Mouse (Mus musculus) E14TG2a.4 (cell line): ENCODE results near the gene Cdiptos.

Experiments
- H3K27me3 ChIP-seq: 2 replicates; pipeline ENCODE4 v1.6.1; 2014; ENCODE audit warnings: low read length, control low read depth; ENCODE audit not compliant: insufficient read depth
- H3K36me3 ChIP-seq: 2 replicates; pipeline ENCODE4 v1.6.1; 2014; ENCODE audit warnings: low read length, control low read depth; ENCODE audit not compliant: insufficient read depth
- H3K4me1 ChIP-seq: replicated peaks from 2 replicates; pipeline ENCODE4 v1.6.1; 2014; ENCODE audit warnings: low read depth, low read length, control low read depth
- H3K4me3 ChIP-seq: replicated peaks from 2 replicates; pipeline ENCODE4 v1.5.1; 2014; ENCODE audit warnings: mild to moderate bottlenecking, low read length
- H3K9me3 ChIP-seq: 2 replicates; pipeline ENCODE4 v1.6.1; 2014; ENCODE audit warnings: low read length, control low read depth
- CTCF ChIP-seq: conservative IDR thresholded peaks from 2 replicates; pipeline ENCODE4 v1.5.1; 2014; ENCODE audit warnings: low read length
- NANOG ChIP-seq: IDR thresholded peaks from 2 replicates; pipeline ENCODE4 v1.6.1; 2014; ENCODE audit warnings: borderline replicate concordance, low read length, mixed read lengths
- POU5F1 ChIP-seq: IDR thresholded peaks from 2 replicates; pipeline ENCODE4 v1.6.1; 2014; ENCODE audit warnings: low read length, borderline replicate concordance

Gene Cdiptos

DNA sequence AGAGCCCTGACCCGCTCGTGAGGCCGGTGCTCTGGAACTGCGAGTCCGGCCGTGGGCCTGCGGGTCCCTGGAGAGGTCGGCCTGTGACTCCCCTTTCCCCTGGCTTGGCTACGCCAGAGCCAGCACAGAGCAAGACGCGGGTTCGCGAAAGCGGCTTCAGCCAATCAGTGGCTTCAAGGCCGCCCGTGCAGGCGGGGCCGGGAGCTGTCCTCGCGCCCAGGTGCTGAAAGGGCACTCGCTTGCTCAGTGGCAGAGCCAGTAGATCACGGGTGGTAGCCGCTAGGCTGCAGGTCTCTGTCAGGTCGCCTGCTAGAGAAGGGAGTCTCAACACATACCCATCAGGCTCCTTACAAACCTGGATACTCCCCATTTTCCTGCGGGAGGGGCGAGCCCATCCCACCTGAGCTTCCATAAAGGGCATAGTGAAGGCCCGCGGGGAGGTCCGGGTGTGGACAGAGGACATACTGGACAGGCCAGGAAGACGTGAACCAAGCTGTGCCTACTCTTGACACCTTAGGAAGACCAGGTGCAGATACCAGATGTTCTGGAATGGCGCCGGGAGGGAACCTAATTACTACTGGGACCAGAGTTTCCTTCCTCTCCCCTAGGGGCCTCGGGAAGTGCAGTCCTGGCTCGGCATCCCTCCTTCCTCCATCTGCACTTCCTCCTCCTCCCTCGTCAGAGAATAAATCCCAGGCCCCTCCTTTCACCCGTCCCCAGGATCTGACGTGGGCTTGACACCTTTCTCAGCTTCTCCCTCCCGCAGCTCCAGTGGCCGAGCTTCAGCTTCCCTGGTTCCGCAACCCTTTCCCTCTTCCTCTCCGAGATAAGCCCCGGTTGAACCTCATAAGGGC is 25.9 kb downstream of the Cdiptos start, which contains the start of gene Sez6l2:
Sez6l2 (plus strand) TSS at position 771 of the 854 bp plus-strand sequence.
- peaks cover 51% of the 10 kb centered on the region for H3K4me1 ChIP-seq
- peak within 1 kb of the TSS; percentile 86 for H3K4me3 ChIP-seq
- peaks cover 52% of the 10 kb centered on the region for H3K27me3 ChIP-seq
- no peak for TF ChIP-seq NANOG
- no peak for TF ChIP-seq CTCF
- TF ChIP-seq POU5F1 = no peak
- no peaks in the 10 kb centered on the region for H3K9me3 ChIP-seq
- H3K36me3 ChIP-seq = peaks cover 23% of the 10 kb centered on the region

DNA sequence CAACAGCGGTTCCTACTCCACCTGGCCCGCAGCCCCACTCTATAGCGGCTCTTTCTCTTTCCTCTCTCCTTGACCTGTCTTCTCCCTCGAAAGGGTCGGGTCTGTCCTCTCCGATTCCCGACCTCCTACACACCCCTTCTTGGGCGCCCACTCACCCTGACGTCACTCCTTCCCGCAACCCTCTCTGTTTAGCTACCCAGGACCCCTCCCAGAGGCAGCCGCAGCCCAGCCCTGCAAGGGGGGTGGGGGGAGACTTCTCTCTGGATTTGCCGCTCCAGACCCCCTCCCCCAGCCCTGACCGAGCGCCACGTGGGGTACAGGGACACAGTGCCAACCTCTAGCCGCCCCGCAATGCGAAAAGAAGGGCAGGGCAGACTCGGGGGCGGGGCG is 26.5 kb downstream of the Cdiptos start, which contains the start of gene Asphd1:
Asphd1 (minus strand) TSS at position 180 of the 390 bp plus-strand sequence.
- peaks cover 52% of the 10 kb centered on the region for H3K27me3 ChIP-seq
- TF ChIP-seq CTCF (no peak), NANOG (no peak)
- H3K9me3 ChIP-seq = no peaks in the 10 kb centered on the region

DNA sequence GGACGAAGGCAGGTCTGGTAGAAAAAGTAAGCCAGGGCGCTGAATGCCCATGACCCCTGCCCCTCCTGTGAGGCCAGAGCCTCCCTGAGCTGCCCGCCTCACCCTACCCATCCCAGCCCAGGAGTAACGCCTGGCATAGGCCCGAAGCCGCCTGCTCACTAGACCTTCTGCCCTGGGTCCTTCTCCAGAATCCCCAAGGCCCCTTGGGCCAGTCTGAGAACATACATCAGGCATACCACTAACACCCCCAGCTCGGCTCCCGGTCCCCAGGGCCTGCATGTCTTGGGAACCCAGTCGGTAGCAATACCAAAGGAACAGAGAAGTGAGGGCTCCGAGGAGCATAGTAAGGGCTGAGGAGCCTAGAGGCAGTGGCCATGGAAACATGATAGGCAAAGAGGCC is 27.3 kb downstream of the Cdiptos start:
- no peak for TF ChIP-seq POU5F1
- no peak for TF ChIP-seq NANOG
- Histone ChIP-seq H3K4me1 (peaks cover 56% of the 10 kb centered on the region), H3K27me3 (peaks cover 50% of the 10 kb centered on the region), H3K36me3 (peaks cover 36% of the 10 kb centered on the region), H3K4me3 (peak overlapping the region; percentile 86), H3K9me3 (no peaks in the 10 kb centered on the region)

More for the DNA sequence above, 26.5 kb downstream of the Cdiptos start, which contains the start of gene Asphd1:
- Histone ChIP-seq H3K36me3 (peaks cover 29% of the 10 kb centered on the region), H3K4me3 (peak within 1 kb of the TSS; percentile 86), H3K4me1 (peaks cover 56% of the 10 kb centered on the region)

DNA sequence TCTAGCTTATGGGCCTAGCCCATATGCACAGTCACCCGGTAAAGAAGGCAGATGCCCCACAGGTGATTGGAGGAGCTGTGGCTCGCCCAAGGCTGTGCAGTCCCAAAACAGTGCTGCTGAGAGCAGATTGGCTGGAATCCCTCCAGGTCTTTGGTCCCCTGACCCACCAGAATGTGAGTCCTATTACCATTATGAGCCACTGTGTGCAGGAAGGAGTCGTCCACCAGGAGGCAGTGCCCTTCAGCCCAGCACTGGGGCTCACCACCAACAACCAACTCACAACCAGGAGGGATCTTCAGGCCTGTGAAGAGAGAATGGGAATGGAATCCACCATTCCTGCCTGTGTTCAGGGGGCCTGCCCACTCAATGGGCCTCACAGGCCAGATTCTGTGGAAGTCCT is 29.4 kb downstream of the Cdiptos start:
- TF ChIP-seq CTCF (peak; percentile 60), POU5F1 (no peak)
- H3K4me1 ChIP-seq = peaks cover 61% of the 10 kb centered on the region

DNA sequence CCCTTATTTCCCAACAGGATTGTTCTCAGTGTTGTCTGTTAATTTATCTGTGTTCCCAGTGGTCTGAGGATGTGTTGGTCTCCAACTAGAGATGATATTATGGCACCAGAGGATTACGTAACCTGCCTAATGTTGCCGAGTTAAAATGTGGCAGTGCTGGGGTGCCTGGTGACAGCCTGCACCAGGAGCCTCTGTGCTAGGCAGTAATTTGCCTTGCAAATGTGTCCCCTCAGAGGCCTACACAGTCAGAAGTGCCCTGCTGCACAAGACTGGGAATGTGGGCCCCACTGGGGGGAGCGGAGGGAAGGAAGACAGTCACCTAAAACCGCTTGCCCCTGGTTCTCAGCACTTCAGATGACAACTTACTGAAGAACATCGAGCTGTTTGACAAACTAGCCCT is 34.1 kb downstream of the Cdiptos start:
- H3K27me3 ChIP-seq = no peaks in the 10 kb centered on the region
- H3K36me3 ChIP-seq = peaks cover 85% of the 10 kb centered on the region
- H3K4me1 ChIP-seq = peaks cover 36% of the 10 kb centered on the region
- H3K4me3 ChIP-seq = 0 out of 2 replicates have a peak overlapping the region, but pooled peaks have one; percentile 5
- no peaks in the 10 kb centered on the region for H3K9me3 ChIP-seq
- TF ChIP-seq POU5F1 = no peak
- no peak for TF ChIP-seq CTCF
- TF ChIP-seq NANOG = no peak

More for the DNA sequence above, 29.4 kb downstream of the Cdiptos start:
- Histone ChIP-seq H3K9me3 (no peaks in the 10 kb centered on the region), H3K27me3 (peaks cover 37% of the 10 kb centered on the region), H3K36me3 (peaks cover 56% of the 10 kb centered on the region), H3K4me3 (no peak overlapping the region)

DNA sequence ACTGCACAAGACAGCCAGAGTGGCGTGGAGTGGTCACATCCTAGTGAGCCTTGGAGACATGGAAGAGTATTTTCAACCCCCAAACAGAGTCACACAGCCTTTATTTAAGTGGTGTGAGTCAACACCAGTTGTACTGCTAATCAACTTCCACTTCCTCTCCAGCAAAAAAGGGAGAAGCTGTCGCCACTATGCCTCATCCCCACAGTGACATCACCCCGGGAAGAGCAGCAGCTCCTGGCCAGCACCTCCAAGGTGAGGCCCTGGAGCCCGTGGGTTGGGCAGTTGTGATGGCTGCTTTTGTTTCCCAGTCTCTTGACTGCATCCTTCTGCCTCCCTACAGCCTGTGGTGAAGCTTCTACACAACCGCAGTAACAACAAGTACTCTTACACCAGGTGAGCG is 34.7 kb downstream of the Cdiptos start:
- Histone ChIP-seq H3K4me3 (no peak overlapping the region), H3K4me1 (peaks cover 31% of the 10 kb centered on the region), H3K27me3 (no peaks in the 10 kb centered on the region), H3K36me3 (peaks cover 85% of the 10 kb centered on the region), H3K9me3 (no peaks in the 10 kb centered on the region)
- TF ChIP-seq NANOG (no peak), POU5F1 (no peak), CTCF (no peak)

DNA sequence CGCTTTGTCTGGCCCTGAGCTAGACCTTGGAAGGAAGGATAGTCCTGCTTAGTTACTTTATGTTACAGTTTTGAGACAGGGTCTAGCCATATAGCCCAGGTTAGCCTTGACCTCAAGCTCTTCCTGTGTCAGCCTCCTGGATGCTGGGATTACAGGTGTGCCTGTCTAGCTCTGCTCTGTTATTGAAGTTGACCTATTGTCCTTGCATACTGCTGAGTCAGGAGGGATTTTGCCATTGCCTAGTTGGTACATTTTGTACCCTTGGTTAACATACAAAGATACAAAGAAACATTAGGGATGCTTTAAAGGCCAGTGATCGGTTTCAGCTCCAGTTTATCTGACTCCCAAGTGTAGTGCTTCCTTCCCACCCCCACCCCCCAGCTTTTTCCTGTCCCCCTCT is 43.2 kb downstream of the Cdiptos start:
- Histone ChIP-seq H3K27me3 (peaks cover 5% of the 10 kb centered on the region), H3K9me3 (no peaks in the 10 kb centered on the region), H3K4me3 (no peak overlapping the region), H3K36me3 (peaks cover 73% of the 10 kb centered on the region), H3K4me1 (peaks cover 40% of the 10 kb centered on the region)
- no peak for TF ChIP-seq NANOG
- no peak for TF ChIP-seq CTCF
- no peak for TF ChIP-seq POU5F1

DNA sequence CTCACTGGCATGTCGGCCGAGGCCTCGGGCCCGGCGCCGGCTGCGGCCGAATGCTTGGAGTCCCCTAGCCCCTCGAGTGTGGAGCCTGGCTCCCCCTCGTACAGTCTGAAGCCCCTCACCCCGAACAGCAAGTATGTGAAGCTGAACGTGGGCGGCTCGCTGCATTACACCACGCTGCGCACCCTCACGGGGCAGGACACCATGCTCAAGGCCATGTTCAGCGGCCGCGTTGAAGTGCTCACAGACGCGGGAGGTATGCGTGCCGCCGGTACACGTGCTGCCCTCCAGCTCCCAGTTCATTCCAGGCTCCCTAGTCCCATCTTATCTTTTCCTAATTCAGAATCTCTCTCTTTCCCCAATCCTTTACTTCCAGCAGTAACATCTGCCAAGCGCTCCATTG is 46.9 kb downstream of the Cdiptos start:
- peaks cover 38% of the 10 kb centered on the region for H3K36me3 ChIP-seq
- peaks cover 45% of the 10 kb centered on the region for H3K4me1 ChIP-seq
- H3K4me3 ChIP-seq = peak overlapping the region; percentile 94
- no peak for TF ChIP-seq CTCF
- no peak for TF ChIP-seq NANOG
- TF ChIP-seq POU5F1 = no peak
- H3K9me3 ChIP-seq = no peaks in the 10 kb centered on the region
- peaks cover 9% of the 10 kb centered on the region for H3K27me3 ChIP-seq
